Mouse (Mus musculus) cortical plate, adult 2 months (tissue): Measurements from ENCODE around the gene Ifna6. TPM values are rescaled to one million over a fixed set of nuclear protein-coding genes. Genes with fewer than 3 reads are reported as not detected.
"Not testable (repeated sequence)": the region's sequence is repeated elsewhere in the genome, so short reads cannot be mapped to it uniquely, and the experiment has no call there.

Source experiments
- H3K27ac ChIP-seq: fragments of 200-500 bp; 2 replicates; pipeline ENCODE4 v1.5.1; 2012; ENCODE audit warnings: low read length, control low read depth, inconsistent platforms; ENCODE audit not compliant: insufficient read depth
- H3K4me1 ChIP-seq: fragments of 200-500 bp; 2 replicates; pipeline ENCODE4 v1.6.1; 2011; ENCODE audit warnings: low read length; ENCODE audit not compliant: control insufficient read depth, insufficient read depth
- H3K4me3 ChIP-seq: fragments of 200-500 bp; 2 replicates; pipeline ENCODE4 v1.5.1; 2011; ENCODE audit warnings: mild to moderate bottlenecking, low read length, control low read depth; ENCODE audit not compliant: insufficient read depth
- CTCF ChIP-seq: fragments of 200-500 bp; IDR thresholded peaks from 2 replicates; pipeline ENCODE4 v1.5.1; 2011; ENCODE audit warnings: mild to moderate bottlenecking, control low read depth, low read length; ENCODE audit not compliant: insufficient read depth; ENCODE audit errors: extremely low read depth
- POLR2A ChIP-seq: fragments of 200-500 bp; IDR thresholded peaks from 2 replicates; pipeline ENCODE4 v1.6.1; 2011; ENCODE audit warnings: mild to moderate bottlenecking, low read length, control low read depth; ENCODE audit not compliant: insufficient read depth; ENCODE audit errors: extremely low read depth
- polyA plus RNA-seq: library from polyadenylated mRNA; depleted of rRNA; stranded (reverse); fragments of >200 nt; gene quantifications from 2 replicates; pipeline ENCODE4 v1.2.3, GENCODE M21; 2012

Gene Ifna6
- polyA plus RNA-seq, 1 experiment: not detected

DNA sequence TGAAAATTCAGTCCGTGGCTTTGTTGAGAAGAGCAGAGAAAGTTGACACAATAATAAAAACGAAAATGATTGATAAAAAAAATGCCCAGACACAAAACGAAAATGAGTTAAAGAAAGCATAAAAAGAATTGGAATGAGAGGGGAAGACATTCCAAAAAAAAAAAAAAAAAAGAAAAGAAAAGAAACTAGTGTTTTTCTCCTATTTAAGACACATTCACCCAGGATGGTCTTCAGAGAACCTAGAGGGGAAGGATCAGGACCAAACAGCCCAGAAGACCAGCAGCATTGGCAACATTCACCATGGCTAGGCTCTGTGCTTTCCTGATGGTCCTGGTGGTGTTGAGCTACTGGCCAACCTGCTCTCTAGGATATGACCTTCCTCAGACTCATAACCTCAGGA is 11.3 kb upstream of the Ifna6 start, which contains the start of gene Ifna7:
Gene Ifna7, plus strand, starts transcription at position 301 of the 400 bp plus-strand sequence.
- no peak for TF ChIP-seq POLR2A
- no peak for TF ChIP-seq CTCF

DNA sequence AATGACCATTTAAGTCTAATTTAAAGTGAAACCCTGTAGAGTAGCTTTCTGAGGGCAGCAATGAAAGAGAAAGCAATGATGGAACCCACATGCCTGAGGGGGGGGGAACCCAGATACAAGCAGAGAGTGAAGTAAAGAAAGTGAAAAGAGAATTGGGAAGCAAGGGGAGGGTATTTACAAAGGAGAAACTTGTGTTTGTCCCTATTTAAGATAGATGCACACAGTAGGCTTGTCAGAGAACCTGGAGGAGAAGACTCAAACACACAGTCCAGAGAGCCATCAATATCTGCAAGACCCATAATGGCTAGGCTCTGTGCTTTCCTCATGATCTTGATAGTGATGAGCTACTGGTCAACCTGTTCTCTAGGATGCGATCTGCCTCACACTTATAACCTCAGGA is 7.6 kb upstream of the Ifna6 start, which contains the start of gene Ifna11:
Gene Ifna11, plus strand, starts transcription at position 301 of the 400 bp plus-strand sequence.
- Histone ChIP-seq H3K4me1 (no peaks in the 10 kb centered on the region), H3K4me3 (no peak within 1 kb of the TSS), H3K27ac (no peak within 1 kb of the TSS)
- TF ChIP-seq POLR2A (no peak), CTCF (no peak)

More for the DNA sequence above, 11.3 kb upstream of the Ifna6 start, which contains the start of gene Ifna7:
- no peaks in the 10 kb centered on the region for H3K4me1 ChIP-seq
- no peak within 1 kb of the TSS for H3K4me3 ChIP-seq
- H3K27ac ChIP-seq: no peak within 1 kb of the TSS

DNA sequence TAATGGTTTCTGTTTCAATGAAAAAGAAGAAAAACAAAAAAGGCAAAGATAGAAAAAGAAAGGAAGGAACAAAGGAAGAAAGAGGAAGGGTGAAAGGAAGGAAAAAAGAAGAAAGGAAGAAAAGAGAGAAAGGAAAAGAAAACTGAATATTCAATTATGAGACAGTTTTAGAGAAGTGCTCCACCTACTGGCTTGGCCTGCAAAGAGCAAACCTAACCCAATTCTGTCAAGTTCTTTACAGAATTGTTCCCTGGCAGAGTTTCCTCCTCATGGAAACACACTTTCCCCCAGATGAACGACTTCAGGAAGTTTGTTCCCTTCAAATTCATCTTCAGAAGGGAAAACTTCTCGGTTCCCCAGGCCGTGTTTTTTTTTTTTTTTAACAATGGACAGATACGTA is 4.2 kb upstream of the Ifna6 start:
- Histone ChIP-seq H3K27ac (no peak overlapping the region), H3K4me1 (no peaks in the 10 kb centered on the region), H3K4me3 (no peak overlapping the region)
- TF ChIP-seq POLR2A (no peak), CTCF (peak; percentile 29; the same call in 1 of the 2 replicates)

DNA sequence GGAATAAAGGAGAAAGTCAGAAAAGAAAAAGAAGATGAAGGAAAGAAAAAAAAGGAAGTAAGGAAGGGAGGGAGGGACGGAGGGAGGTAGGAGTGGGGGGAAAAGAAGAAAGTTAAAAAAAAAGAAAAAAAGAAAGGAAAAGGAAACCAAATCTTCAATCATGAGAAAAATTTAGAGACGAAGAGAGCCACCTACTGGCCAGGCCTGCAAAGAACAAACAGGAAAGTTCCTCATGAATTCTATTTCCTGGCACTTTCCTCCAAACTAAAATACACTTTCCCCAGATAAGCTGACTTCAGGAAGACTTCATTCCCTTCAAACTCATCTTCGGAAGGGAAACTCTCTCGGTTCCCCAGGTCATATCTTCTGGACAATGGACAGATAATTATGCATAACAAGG is 3.3 kb downstream of the Ifna6 start:
- Histone ChIP-seq H3K4me1 (no peaks in the 10 kb centered on the region), H3K4me3 (no peak overlapping the region), H3K27ac (no peak overlapping the region)
- TF ChIP-seq POLR2A: no peak
- peak; percentile 29; the same call in 1 of the 2 replicates for TF ChIP-seq CTCF

DNA sequence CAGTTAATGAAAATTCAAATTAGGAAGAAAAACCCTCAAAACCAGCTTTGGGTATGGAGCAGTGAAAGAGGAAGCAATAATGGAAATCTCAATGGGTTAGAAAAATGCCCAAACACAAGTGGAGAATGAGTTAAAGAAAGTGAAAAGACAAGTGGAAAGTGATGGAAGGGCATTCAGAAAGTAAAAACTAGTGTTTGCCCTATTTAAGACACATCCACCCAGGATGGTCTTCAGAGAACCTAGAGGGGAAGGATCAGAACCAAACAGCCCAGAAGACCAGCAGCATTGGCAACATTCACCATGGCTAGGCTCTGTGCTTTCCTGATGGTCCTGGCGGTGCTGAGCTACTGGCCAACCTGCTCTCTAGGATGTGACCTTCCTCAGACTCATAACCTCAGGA is 8.0 kb downstream of the Ifna6 start, which contains the start of gene Ifna5:
Gene Ifna5, plus strand, starts transcription at position 301 of the 400 bp plus-strand sequence.
- not testable (repeated sequence) for H3K4me1 ChIP-seq, H3K27ac ChIP-seq, H3K4me3 ChIP-seq

DNA sequence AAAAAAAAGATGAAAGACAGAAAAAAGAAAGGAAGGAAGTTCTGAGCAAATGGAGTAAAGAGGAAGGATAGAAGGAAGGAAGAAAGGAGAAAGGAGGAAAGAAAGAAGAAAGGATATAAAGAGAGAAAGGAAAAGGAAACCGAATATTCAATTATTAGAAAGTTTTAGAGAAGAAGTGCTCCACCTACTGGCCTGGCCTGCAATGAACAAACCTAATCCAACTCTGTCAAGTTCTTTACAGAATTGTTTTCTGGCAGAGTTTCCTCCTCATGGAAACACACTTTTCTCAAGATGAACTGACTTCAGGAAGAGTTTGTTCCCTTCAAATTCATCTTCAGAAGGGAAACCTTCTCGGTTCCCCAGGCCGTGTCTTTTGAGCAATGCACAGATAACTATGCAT is 11.6 kb downstream of the Ifna6 start:
- Histone ChIP-seq H3K4me3 (no peak overlapping the region), H3K27ac (no peak overlapping the region), H3K4me1 (no peaks in the 10 kb centered on the region)
- TF ChIP-seq POLR2A (no peak), CTCF (no peak)

DNA sequence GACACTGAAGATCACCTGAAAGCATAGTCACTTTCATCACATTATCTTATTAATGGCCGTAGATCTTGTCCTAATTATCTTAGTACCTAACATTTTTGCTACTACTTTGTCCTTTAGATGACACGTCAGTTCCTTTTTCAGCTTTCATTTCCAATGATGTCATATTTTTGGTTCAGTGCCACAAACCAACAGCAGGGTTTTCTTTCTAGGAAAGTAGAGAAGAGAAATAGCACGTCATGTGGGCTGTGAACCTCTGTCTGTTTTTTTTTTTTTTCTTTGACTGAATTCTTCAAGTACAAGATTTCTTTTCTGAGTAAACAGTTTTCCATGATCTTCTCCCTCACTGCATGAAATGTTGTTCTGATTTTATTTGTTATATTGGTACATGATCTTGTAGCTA is 12.8 kb downstream of the Ifna6 start:
- no peaks in the 10 kb centered on the region for H3K4me1 ChIP-seq
- no peak overlapping the region for H3K27ac ChIP-seq
- H3K4me3 ChIP-seq: no peak overlapping the region
- TF ChIP-seq POLR2A: no peak
- TF ChIP-seq CTCF: no peak

DNA sequence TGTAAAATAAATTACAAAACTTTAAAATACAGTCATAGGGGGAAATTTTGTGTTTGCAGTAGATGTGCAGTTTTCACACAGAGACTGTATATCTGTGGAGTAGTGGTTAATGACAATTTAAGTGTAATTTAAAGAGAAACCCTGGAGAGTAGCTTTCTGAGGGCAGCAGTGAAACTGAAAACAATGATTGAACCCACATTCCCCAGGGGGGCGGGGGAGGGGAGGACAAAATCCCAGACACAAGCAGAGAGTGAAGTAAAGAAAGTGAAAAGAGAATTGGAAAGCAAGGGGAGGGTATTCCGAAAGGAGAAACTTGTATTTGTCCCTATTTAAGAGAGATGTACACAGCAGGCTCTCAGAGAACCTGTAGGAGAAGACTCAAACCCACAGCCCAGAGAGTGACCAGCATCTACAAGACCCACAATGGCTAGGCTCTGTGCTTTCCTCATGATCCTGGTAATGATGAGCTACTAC is 14.3 kb downstream of the Ifna6 start, which contains the start of gene Ifna4:
Gene Ifna4, plus strand, starts transcription at position 424 of the 474 bp plus-strand sequence.
- H3K4me3 ChIP-seq: no peak within 1 kb of the TSS
- H3K4me1 ChIP-seq: no peaks in the 10 kb centered on the region
- H3K27ac ChIP-seq: no peak within 1 kb of the TSS
- TF ChIP-seq CTCF (no peak), POLR2A (no peak)

DNA sequence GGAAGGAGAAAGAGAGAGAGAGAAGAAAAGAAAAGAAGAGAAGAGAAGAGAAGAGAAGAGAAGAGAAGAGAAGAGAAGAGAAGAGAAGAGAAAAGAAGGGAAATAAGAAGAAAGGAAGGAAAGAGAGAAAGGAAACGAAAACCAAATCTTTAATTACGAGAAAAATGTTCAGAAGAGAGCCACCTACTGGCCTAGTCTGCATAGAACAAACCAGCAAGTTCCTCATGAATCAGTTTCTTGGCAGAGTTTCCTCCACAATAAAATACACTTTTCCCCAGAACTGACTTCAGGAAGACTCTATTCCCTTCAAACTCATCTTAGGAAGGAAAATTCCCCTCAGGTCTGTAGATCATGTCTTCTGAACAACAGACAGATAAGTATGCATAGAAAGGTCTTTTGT is 18.1 kb downstream of the Ifna6 start:
- H3K4me3 ChIP-seq: no peak overlapping the region
- TF ChIP-seq POLR2A (no peak), CTCF (0 out of 2 replicates have a peak, but pooled peaks have one; percentile 5)
- H3K4me1 ChIP-seq: no peaks in the 10 kb centered on the region
- H3K27ac ChIP-seq: no peak overlapping the region

DNA sequence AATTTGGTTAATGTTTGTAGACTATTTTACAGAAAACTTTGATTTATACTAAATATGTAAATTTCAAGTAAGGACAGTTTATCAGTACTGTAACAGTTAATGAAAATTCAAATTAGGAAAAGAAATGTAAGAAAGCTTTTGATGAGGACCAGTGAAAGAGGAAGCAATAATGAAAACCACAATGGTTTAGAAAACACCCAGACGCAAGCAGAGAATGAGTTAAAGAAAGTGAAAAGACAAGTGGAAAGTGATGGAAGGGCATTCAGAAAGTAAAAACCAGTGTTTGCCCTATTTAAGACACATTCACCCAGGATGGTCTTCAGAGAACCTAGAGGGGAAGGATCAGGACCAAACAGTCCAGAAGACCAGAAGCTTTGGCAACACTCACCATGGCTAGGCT is 22.5 kb downstream of the Ifna6 start, which contains the start of gene Ifna1:
Gene Ifna1, plus strand, starts transcription at position 390 of the 400 bp plus-strand sequence.
- Histone ChIP-seq H3K4me1 (no peaks in the 10 kb centered on the region), H3K4me3 (no peak within 1 kb of the TSS), H3K27ac (no peak within 1 kb of the TSS)
- TF ChIP-seq CTCF: no peak
- TF ChIP-seq POLR2A: no peak
